In genomic region chr19:40436465-40437200, GRCm38 (mm10) we compare ENCODE assay signal across 9 mouse cellular contexts.
DNase-seq lines count a peak whose midpoint lies in the region; ATAC-seq and TF ChIP-seq lines count a peak whose summit lies in the region.
"Had no signal": no experiment of that assay in that cellular context is flagged by ENCODE, and none has a peak within 500 bp of the region (broad histone marks: within the 10 kb centered on the region; RNA-seq: fewer than 3 reads in every experiment).

No protein-coding gene starts in this region.

- H3K9ac ChIP-seq in embryonic facial prominence, embryonic 14.5 days (ENCODE audit: low read depth, low read length) = no peak overlapping the region
- H3K9ac ChIP-seq: neural tube, embryonic 12.5 days had no signal

- no peak for TF ChIP-seq POLR2A in olfactory bulb, adult 2 months (IDR thresholded peaks at IDR 0.05; ENCODE audit: insufficient read depth, low read depth, low read length)

- no peak overlapping the region for H3K27ac ChIP-seq in embryonic facial prominence, embryonic 14.5 days (replicated peaks; ENCODE audit: low read depth, low read length)
- no peak overlapping the region for H3K27ac ChIP-seq in embryonic facial prominence, embryonic 10.5 days (replicated peaks)
- peak overlapping the region; percentile 10; the same call in 1 of the 2 replicates for H3K27ac ChIP-seq in olfactory bulb, adult 2 months (ENCODE audit: insufficient read depth, low read depth, low read length)
- H3K27ac ChIP-seq: neural tube, embryonic 12.5 days had no signal

- H3K36me3 ChIP-seq in embryonic facial prominence, embryonic 14.5 days (ENCODE audit: control insufficient read depth, insufficient read depth, low read length) = no peaks in the 10 kb centered on the region
- H3K36me3 ChIP-seq in embryonic facial prominence, embryonic 10.5 days (replicated peaks) = no peaks in the 10 kb centered on the region
- H3K36me3 ChIP-seq: neural tube, embryonic 12.5 days had no signal

- H3K4me1 ChIP-seq in embryonic facial prominence, embryonic 14.5 days (ENCODE audit: control insufficient read depth, insufficient read depth, low read length) = peaks cover 10% of the 10 kb centered on the region
- H3K4me1 ChIP-seq in embryonic facial prominence, embryonic 10.5 days = peaks cover 11% of the 10 kb centered on the region
- peaks cover 29% of the 10 kb centered on the region for H3K4me1 ChIP-seq in olfactory bulb, adult 2 months (ENCODE audit: control insufficient read depth, insufficient read depth, low read length)

- intact Hi-C loops in left cerebral cortex, postnatal 14 days (cut with DNase I) = no loop called here

- 49% methylated on average over 12 of the region's 12 CpGs for WGBS in embryonic facial prominence, embryonic 14.5 days
- 84% methylated on average over 12 of the region's 12 CpGs for WGBS in embryonic facial prominence, embryonic 10.5 days
- 64% methylated on average over 12 of the region's 12 CpGs for WGBS in olfactory bulb, adult 2 months

- DNase-seq in embryonic facial prominence, embryonic 14.5 days (ENCODE audit: low spot score) = peak; percentile 83
- no peak for DNase-seq in embryonic facial prominence, embryonic 10.5 days (ENCODE audit: low spot score)
- DNase-seq in adipocyte (ENCODE audit: low spot score) = peak; percentile 100
- DNase-seq in heart, adult 11 months = peak; percentile 98
- DNase-seq in kidney, adult 8-10 months = peak; percentile 84 to 86
- no peak for DNase-seq in spleen, postnatal 14 days (ENCODE audit: low spot score in 2 of 2)
- DNase-seq in left cerebral cortex, postnatal 14 days (ENCODE audit: low spot score in 2 of 2) = no peak

- TF ChIP-seq CTCF in olfactory bulb, adult 2 months (IDR thresholded peaks at IDR 0.05; ENCODE audit: insufficient read depth, low read depth, low read length) = no peak

- no peaks in the 10 kb centered on the region for H3K9me3 ChIP-seq in embryonic facial prominence, embryonic 14.5 days (ENCODE audit: control insufficient read depth, low read length)
- no peaks in the 10 kb centered on the region for H3K9me3 ChIP-seq in embryonic facial prominence, embryonic 10.5 days
- H3K9me3 ChIP-seq: neural tube, embryonic 12.5 days had no signal

- no peak overlapping the region for H3K4me2 ChIP-seq in embryonic facial prominence, embryonic 14.5 days (ENCODE audit: low read depth, low read length)
- H3K4me2 ChIP-seq: neural tube, embryonic 12.5 days had no signal

- no peaks in the 10 kb centered on the region for H3K27me3 ChIP-seq in embryonic facial prominence, embryonic 14.5 days (replicated peaks; ENCODE audit: control insufficient read depth, insufficient read depth, low read length)
- H3K27me3 ChIP-seq in embryonic facial prominence, embryonic 10.5 days (replicated peaks; ENCODE audit: low read depth, poor library complexity, severe bottlenecking) = no peaks in the 10 kb centered on the region
- H3K27me3 ChIP-seq: neural tube, embryonic 12.5 days had no signal

- no peak overlapping the region for H3K4me3 ChIP-seq in embryonic facial prominence, embryonic 14.5 days (ENCODE audit: low read depth, low read length)
- H3K4me3 ChIP-seq in embryonic facial prominence, embryonic 10.5 days = no peak overlapping the region
- H3K4me3 ChIP-seq in olfactory bulb, adult 2 months (ENCODE audit: insufficient read depth, low read depth, low read length) = no peak overlapping the region
- H3K4me3 ChIP-seq: neural tube, embryonic 12.5 days had no signal

- no peak; the same call in 1 of the 2 replicates for ATAC-seq in embryonic facial prominence, embryonic 14.5 days (ENCODE audit: low read depth)

Comparison
In these comparisons a context has a peak if more than half of its experiments do, and no peak if none do; other contexts are left out.
1. DNase-seq: peak in embryonic facial prominence, embryonic 14.5 days (single experiment), adipocyte (single experiment), heart, adult 11 months (single experiment) and kidney, adult 8-10 months (2 of 2); none in embryonic facial prominence, embryonic 10.5 days (single experiment), spleen, postnatal 14 days (0 of 2) and left cerebral cortex, postnatal 14 days (0 of 2).